In the genomic region with DNA sequence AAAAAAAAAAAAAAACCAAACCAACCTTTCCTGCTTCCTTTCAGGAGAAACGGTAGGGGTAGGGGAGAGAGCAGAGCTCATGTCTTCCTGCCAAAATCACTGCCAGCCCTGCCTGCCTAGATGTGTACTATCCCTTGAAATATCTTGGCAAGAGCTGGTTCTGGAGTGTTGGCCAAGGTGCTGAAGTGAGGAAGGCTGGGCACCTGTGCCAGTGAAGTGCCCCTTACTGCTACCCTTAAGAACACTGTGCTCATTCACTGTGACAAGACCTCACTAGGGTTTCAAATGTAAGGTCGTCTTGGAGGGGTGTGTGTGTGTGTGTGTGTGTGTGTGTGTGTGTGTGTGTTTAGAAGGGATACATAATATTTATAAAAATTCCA, we compare ENCODE assay signal across 18 mouse cellular contexts. TPM values are rescaled to one million over a fixed set of nuclear protein-coding genes. Genes with fewer than 3 reads are reported as not detected.
DNase-seq lines count a peak whose midpoint lies in the region; ATAC-seq and TF ChIP-seq lines count a peak whose summit lies in the region.
"Had no signal": no experiment of that assay in that cellular context is flagged by ENCODE, and none has a peak within 500 bp of the region (broad histone marks: within the 10 kb centered on the region; RNA-seq: fewer than 3 reads in every experiment).

No protein-coding gene starts in this region.

- dilution Hi-C loops in CH12.LX (cut with MboI; ENCODE audit: extremely low pct_ligation_motif_present, extremely low pct_unique_long_range_greater_than_20kb, low sequenced_read_pairs), result no loop called here

- H3K36me3 ChIP-seq in embryonic facial prominence, embryonic 14.5 days (ENCODE audit: control insufficient read depth, insufficient read depth, low read length), result no peaks in the 10 kb centered on the region
- no peaks in the 10 kb centered on the region for H3K36me3 ChIP-seq in embryonic facial prominence, embryonic 10.5 days (replicated peaks)
- no peaks in the 10 kb centered on the region for H3K36me3 ChIP-seq in lung, embryonic 16.5 days (ENCODE audit: control insufficient read depth, insufficient read depth, low read length)
- peaks cover 4 to 33% of the 10 kb centered on the region in 2 experiments for H3K36me3 ChIP-seq in CH12.LX (replicated peaks in 1 of 2; ENCODE audit: control insufficient read depth in 1 of 2, insufficient read depth in 1 of 2, low read length in 1 of 2)
- no peaks in the 10 kb centered on the region for H3K36me3 ChIP-seq in midbrain, embryonic 11.5 days (ENCODE audit: control insufficient read depth, insufficient read depth, low read length)
- H3K36me3 ChIP-seq: G1E; heart, embryonic 13.5 days; liver, embryonic 13.5 days had no signal

- H3K4me2 ChIP-seq in embryonic facial prominence, embryonic 14.5 days (ENCODE audit: low read depth, low read length), result no peak overlapping the region
- H3K4me2 ChIP-seq in lung, embryonic 16.5 days (ENCODE audit: low read depth, low read length), result no peak overlapping the region
- H3K4me2 ChIP-seq in CH12.LX (ENCODE audit: insufficient read depth, low read depth, poor library complexity, severe bottlenecking), result peak overlapping the region; percentile 99
- no peak overlapping the region for H3K4me2 ChIP-seq in midbrain, embryonic 11.5 days

- no peak overlapping the region for H3K27ac ChIP-seq in embryonic facial prominence, embryonic 14.5 days (replicated peaks; ENCODE audit: low read depth, low read length)
- no peak overlapping the region for H3K27ac ChIP-seq in embryonic facial prominence, embryonic 10.5 days (replicated peaks)
- no peak overlapping the region for H3K27ac ChIP-seq in lung, embryonic 16.5 days (ENCODE audit: low read length)
- no peak overlapping the region for H3K27ac ChIP-seq in CH12.LX (ENCODE audit: insufficient read depth, low read depth)
- no peak overlapping the region for H3K27ac ChIP-seq in midbrain, embryonic 11.5 days (ENCODE audit: low read depth, low read length)
- H3K27ac ChIP-seq: heart, embryonic 13.5 days; liver, embryonic 13.5 days; stomach, postnatal 0 days had no signal

- ATAC-seq in embryonic facial prominence, embryonic 14.5 days (ENCODE audit: low read depth), result no peak
- ATAC-seq in lung, embryonic 16.5 days (ENCODE audit: low read depth), result peak; percentile 58
- ATAC-seq in inflammation-experienced regulatory T-cells, adult 6 months, result peak; percentile 5
- no peak for ATAC-seq in midbrain, embryonic 11.5 days (ENCODE audit: low FRiP score)
- ATAC-seq: forebrain, embryonic 16.5 days had no signal

- peaks cover 54% of the 10 kb centered on the region for H3K79me2 ChIP-seq in CH12.LX (replicated peaks; ENCODE audit: control insufficient read depth, extremely low read depth, insufficient read depth, poor library complexity, severe bottlenecking)

- H3K9me3 ChIP-seq in embryonic facial prominence, embryonic 14.5 days (ENCODE audit: control insufficient read depth, low read length), result peaks cover 5% of the 10 kb centered on the region; the same call in 1 of the 2 replicates
- H3K9me3 ChIP-seq in embryonic facial prominence, embryonic 10.5 days, result no peaks in the 10 kb centered on the region
- no peaks in the 10 kb centered on the region for H3K9me3 ChIP-seq in lung, embryonic 16.5 days (ENCODE audit: control insufficient read depth, low read length)
- peaks cover 12% of the 10 kb centered on the region for H3K9me3 ChIP-seq in CH12.LX (replicated peaks; ENCODE audit: low read length)
- H3K9me3 ChIP-seq in midbrain, embryonic 11.5 days (ENCODE audit: control insufficient read depth, low read length), result no peaks in the 10 kb centered on the region
- H3K9me3 ChIP-seq: liver, embryonic 13.5 days had no signal

- DNase-seq in embryonic facial prominence, embryonic 14.5 days (ENCODE audit: low spot score), result peak; percentile 27
- DNase-seq in embryonic facial prominence, embryonic 10.5 days (ENCODE audit: low spot score), result no peak
- no peak for DNase-seq in lung, postnatal 25 days (ENCODE audit: low spot score)
- no peak for DNase-seq in CH12.LX (ENCODE audit: extremely low read depth)
- DNase-seq in gastrocnemius, adult 18-20 months (ENCODE audit: low spot score), result no peak
- no peak for DNase-seq in midbrain, embryonic 11.5 days (ENCODE audit: low spot score, missing footprints)
- DNase-seq: adrenal gland, postnatal 25 days; heart, postnatal 36 days; liver, embryonic 13.5 days; spleen, adult 18-20 months; thymus, postnatal 36 days had no signal

- no peak for TF ChIP-seq EP300 in CH12.LX (IDR thresholded peaks at IDR 0.05; ENCODE audit: low read length)

- WGBS in embryonic facial prominence, embryonic 14.5 days, result 38% methylated on average over 2 of the region's 2 CpGs
- 31% methylated on average over 2 of the region's 2 CpGs for WGBS in embryonic facial prominence, embryonic 10.5 days
- WGBS in lung, embryonic 16.5 days, result 19% methylated on average over 2 of the region's 2 CpGs
- 46% methylated on average over 2 of the region's 2 CpGs for WGBS in midbrain, embryonic 11.5 days

- no peak overlapping the region for H3K9ac ChIP-seq in embryonic facial prominence, embryonic 14.5 days (ENCODE audit: low read depth, low read length)
- no peak overlapping the region for H3K9ac ChIP-seq in lung, embryonic 16.5 days (ENCODE audit: low read length)
- peak overlapping the region; percentile 13; the same call in 1 of the 2 replicates for H3K9ac ChIP-seq in CH12.LX (ENCODE audit: insufficient read depth, low read depth)
- H3K9ac ChIP-seq in midbrain, embryonic 11.5 days (ENCODE audit: low read length), result no peak overlapping the region
- H3K9ac ChIP-seq: heart, embryonic 13.5 days; liver, embryonic 13.5 days had no signal

- peaks cover 3% of the 10 kb centered on the region; the same call in 1 of the 2 replicates for H3K27me3 ChIP-seq in embryonic facial prominence, embryonic 14.5 days (replicated peaks; ENCODE audit: control insufficient read depth, insufficient read depth, low read length)
- peaks cover 41% of the 10 kb centered on the region for H3K27me3 ChIP-seq in embryonic facial prominence, embryonic 10.5 days (replicated peaks; ENCODE audit: low read depth, poor library complexity, severe bottlenecking)
- peaks cover 23% of the 10 kb centered on the region for H3K27me3 ChIP-seq in lung, embryonic 16.5 days (ENCODE audit: control insufficient read depth, insufficient read depth, low read depth, low read length)
- H3K27me3 ChIP-seq in CH12.LX (replicated peaks), result no peaks in the 10 kb centered on the region
- no peaks in the 10 kb centered on the region; the same call in 1 of the 2 replicates for H3K27me3 ChIP-seq in midbrain, embryonic 11.5 days (ENCODE audit: control insufficient read depth, insufficient read depth, low read length)

- no peak for TF ChIP-seq CTCF in CH12.LX (conservative IDR thresholded peaks at IDR 0.05 in 1 of 2, IDR thresholded peaks at IDR 0.05 in 1 of 2; ENCODE audit: low read depth in 2 of 2, low read length in 2 of 2)

- no peak for TF ChIP-seq POLR2A in CH12.LX (IDR thresholded peaks at IDR 0.05; ENCODE audit: low read depth, low read length)

- no peak overlapping the region for H3K4me3 ChIP-seq in embryonic facial prominence, embryonic 14.5 days (ENCODE audit: low read depth, low read length)
- H3K4me3 ChIP-seq in embryonic facial prominence, embryonic 10.5 days, result no peak overlapping the region
- no peak overlapping the region for H3K4me3 ChIP-seq in lung, embryonic 16.5 days (ENCODE audit: low read length)
- peak overlapping the region in 1 of 3 experiments; percentile 14 for H3K4me3 ChIP-seq in CH12.LX (replicated peaks in 1 of 3; ENCODE audit: low read depth in 2 of 3, low read length in 2 of 3, poor library complexity in 1 of 3)
- no peak overlapping the region for H3K4me3 ChIP-seq in midbrain, embryonic 11.5 days (ENCODE audit: low read depth, low read length)
- H3K4me3 ChIP-seq: erythroblast, embryonic 14.5 days; liver, embryonic 13.5 days had no signal

- in situ Hi-C loops in CH12.LX (cut with MboI; ENCODE audit: low pct_ligation_motif_present, low pct_unique_long_range_greater_than_20kb, low sequenced_read_pairs), result no loop called here

- H3K4me1 ChIP-seq in embryonic facial prominence, embryonic 14.5 days (ENCODE audit: control insufficient read depth, insufficient read depth, low read length), result peaks cover 7% of the 10 kb centered on the region
- H3K4me1 ChIP-seq in embryonic facial prominence, embryonic 10.5 days, result peaks cover 21% of the 10 kb centered on the region
- H3K4me1 ChIP-seq in lung, embryonic 16.5 days (replicated peaks; ENCODE audit: control insufficient read depth, insufficient read depth, low read length), result peaks cover 10% of the 10 kb centered on the region
- H3K4me1 ChIP-seq in CH12.LX (ENCODE audit: control insufficient read depth in 1 of 2, insufficient read depth in 2 of 2), result peaks cover 9 to 46% of the 10 kb centered on the region in 2 experiments
- peaks cover 12% of the 10 kb centered on the region for H3K4me1 ChIP-seq in midbrain, embryonic 11.5 days (ENCODE audit: control insufficient read depth, insufficient read depth, low read length)

- TF ChIP-seq RAD21 in CH12.LX (IDR thresholded peaks at IDR 0.05; ENCODE audit: low read depth, low read length), result no peak

TF ChIP-seq in CH12.LX, 34 proteins besides CTCF, POLR2A, EP300 and RAD21 (continues in another document):
- no peak for TF ChIP-seq ZC3H11A (IDR thresholded peaks at IDR 0.05; ENCODE audit: low read depth, low read length)
- TF ChIP-seq ZNF384 (IDR thresholded peaks at IDR 0.05; ENCODE audit: low read depth, low read length), result peak; percentile 81; the same call in 1 of the 2 replicates
- TF ChIP-seq USF1 (IDR thresholded peaks at IDR 0.05; ENCODE audit: low read depth, low read length), result no peak
- peak; percentile 54; the same call in 1 of the 2 replicates for TF ChIP-seq SIN3A (IDR thresholded peaks at IDR 0.05; ENCODE audit: low read length)
- TF ChIP-seq KAT2A (IDR thresholded peaks at IDR 0.05; ENCODE audit: insufficient replicate concordance, low read length), result no peak
- TF ChIP-seq ETS1 (conservative IDR thresholded peaks at IDR 0.05; ENCODE audit: low read depth, low read length), result no peak
- peak; percentile 58 for TF ChIP-seq MXI1 (IDR thresholded peaks at IDR 0.05; ENCODE audit: low read depth, low read length)
- TF ChIP-seq GABPA (IDR thresholded peaks at IDR 0.05; ENCODE audit: insufficient replicate concordance, low read depth, low read length), result no peak
- no peak for TF ChIP-seq TCF12 (IDR thresholded peaks at IDR 0.05; ENCODE audit: low read depth, low read length)

RNA-seq across cellular contexts. Expression of a gene that starts 2.3 kb away (rescaled TPM):
- polyA plus RNA-seq in embryonic facial prominence, embryonic 14.5 days (2014; fragmentation: Nextera tagmentation; extraction: Ambion mirVana), result 9.2 and 10.2 TPM in 2 replicates
- polyA plus RNA-seq in embryonic facial prominence, embryonic 10.5 days (2016; fragmentation: Nextera tagmentation; extraction: Ambion mirVana), result 1.8 and 3.2 TPM in 2 replicates
- 4.5 and 4.8 TPM in 2 replicates for polyA plus RNA-seq in lung, embryonic 16.5 days (2015; fragmentation: Nextera tagmentation; extraction: Ambion mirVana)
- total RNA-seq in CH12.LX (2012; rRNA removed), result 41.4 and 44.7 TPM in 2 replicates
- total RNA-seq in CH12.LX (2014; rRNA removed), result 62.2 and 74.4 TPM in 2 replicates
- polyA plus RNA-seq in CH12.LX (2012; ENCODE audit: insufficient read length, low read depth), result 66.2 and 77.2 TPM in 2 replicates
- 100 to 1,000 TPM; 102 to 143 (median 138) TPM for polyA plus RNA-seq in inflammation-experienced regulatory T-cells, adult 6 months (2017; shearing (Covaris generic))
- total RNA-seq in gastrocnemius, adult 18-20 months (2021), result 1 to 10 TPM; 2.4 to 2.5 TPM
- 2.6 and 2.9 TPM in 2 replicates for polyA plus RNA-seq in midbrain, embryonic 11.5 days (2014; fragmentation: Nextera tagmentation; extraction: Ambion mirVana)
- polyA plus RNA-seq: G1E had no signal

Comparison
In these comparisons a context has a peak if more than half of its experiments do, and no peak if none do; other contexts are left out.
1. ATAC-seq: peak in lung, embryonic 16.5 days (single experiment) and inflammation-experienced regulatory T-cells, adult 6 months (single experiment); none in embryonic facial prominence, embryonic 14.5 days (single experiment) and midbrain, embryonic 11.5 days (single experiment).